Mouse (Mus musculus): Measurements from ENCODE around the gene Hoxc11.

The Hoxc11 gene

DNA sequence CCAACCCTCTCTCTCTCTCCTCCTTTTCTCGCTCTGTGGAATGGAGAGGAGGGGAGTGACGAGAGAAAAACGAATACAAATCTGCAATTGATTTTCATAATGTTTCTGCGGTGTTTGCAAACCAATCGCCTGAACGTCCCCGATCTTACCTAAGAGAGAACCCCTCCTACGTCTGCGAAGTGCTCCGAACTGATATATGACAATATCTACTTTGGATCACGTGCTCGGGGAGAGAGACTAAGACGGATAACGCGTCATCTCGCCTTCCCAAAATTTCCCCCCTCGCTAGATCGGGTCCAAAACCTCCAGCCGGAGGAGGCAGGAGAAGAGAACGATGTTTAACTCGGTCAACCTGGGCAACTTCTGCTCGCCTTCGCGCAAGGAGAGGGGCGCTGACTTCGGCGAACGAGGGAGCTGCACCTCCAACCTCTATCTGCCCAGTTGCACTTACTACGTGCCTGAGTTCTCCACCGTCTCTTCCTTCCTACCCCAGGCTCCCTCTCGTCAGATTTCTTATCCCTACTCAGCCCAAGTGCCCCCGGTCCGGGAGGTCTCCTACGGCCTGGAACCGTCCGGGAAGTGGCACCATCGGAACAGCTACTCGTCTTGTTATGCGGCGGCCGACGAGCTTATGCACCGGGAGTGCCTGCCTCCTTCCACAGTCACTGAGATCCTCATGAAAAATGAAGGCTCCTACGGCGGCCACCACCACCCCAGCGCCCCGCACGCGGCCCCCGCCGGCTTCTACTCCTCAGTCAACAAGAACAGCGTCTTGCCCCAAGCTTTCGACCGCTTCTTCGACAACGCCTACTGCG, at the start of gene Hoxc11:
Gene Hoxc11, plus strand, starts transcription at position 236 of the 815 bp plus-strand sequence.
- no peak for DNase-seq (ENCODE audit: low spot score in 2 of 2)

DNA sequence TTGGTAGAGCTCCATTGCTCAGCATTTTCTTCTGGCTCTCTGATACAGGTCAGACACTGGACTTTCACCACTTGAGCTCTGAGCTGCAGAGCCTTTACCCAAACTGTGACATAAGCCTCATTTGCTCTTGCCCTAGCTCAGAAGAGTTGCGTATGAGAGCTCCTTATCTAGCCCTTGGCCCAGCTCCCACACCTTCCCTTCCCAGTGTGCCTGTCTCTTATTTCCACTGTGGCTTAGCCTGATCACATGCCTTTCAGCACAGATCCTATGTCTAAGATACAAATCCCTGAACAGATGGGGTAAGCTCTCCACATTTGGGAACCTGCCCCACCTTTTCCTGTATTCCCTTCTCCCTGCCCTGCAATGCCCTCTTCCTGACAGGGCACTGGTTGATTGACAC, 49.3 kb upstream of the Hoxc11 start:
- DNase-seq (ENCODE audit: low spot score in 2 of 2), result no peak

DNA sequence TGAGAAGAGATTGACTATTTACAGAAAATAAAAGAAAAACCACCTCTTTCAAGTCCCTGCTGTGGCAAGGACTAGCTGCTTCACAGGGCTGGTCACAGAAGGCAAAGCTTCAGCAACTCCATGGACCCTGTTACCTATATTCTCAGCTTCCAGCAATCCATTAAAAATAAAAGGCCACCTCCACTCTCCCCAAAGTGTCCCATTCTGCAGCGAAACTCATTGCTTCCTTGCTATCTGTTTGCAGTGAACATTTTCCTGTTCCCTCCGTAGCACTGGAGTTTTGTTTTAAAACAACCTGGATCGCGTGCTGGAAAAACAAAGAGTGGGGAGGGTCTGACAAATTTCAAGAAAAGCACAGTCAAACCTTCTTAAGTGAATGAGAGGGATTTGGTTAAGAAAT, 44.7 kb upstream of the Hoxc11 start:
- no peak for DNase-seq (ENCODE audit: low spot score in 2 of 2)

DNA sequence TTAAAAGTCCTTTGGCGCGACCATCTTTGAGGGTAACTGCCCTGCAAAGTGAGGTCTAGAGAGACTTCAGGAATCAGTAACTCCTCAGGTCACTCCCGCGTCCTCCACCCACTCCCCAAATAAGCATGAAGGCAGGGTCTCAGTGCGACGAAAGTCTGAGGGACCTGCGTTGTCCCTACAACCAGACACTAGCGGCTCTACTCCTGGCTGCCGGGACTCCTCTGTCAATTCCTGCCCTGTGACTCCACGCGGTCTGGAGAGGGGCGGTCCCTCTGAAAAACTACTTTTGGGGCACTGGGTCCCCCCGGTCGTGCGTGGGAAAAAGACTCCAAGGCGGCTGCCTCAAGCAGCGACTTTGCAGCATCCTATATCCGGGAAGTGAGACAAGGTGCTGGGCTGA, 44.2 kb upstream of the Hoxc11 start:
- DNase-seq (ENCODE audit: low spot score in 2 of 2), result no peak

DNA sequence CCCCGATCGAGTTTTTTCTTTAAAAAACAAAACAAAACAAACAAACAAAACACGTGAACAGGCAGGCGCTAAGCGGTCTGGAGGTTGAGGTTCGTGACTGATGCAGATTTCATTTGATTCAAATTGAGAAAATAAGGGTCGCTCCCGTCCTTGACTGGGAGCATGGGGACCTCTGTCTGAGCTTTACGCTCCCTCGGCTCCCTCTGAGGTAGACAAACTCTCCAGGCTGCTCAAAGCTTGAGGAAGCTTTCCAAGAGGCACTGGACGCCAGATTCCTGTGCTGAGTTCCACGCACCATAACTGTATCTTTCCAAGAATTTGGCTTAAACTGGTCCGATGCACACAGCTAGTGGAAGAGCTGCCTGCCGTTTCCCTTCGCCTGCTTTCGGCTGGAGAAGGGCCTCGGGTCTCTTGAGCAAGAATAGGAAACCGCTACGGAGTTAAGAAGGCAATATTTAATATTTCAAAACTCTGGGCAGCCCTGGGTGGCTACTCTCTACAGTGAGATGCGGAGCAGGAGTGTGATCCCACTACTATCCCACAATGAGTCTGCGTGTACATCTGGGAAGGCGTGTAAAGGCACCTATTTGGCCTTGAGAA, 43.6 kb upstream of the Hoxc11 start:
- DNase-seq (ENCODE audit: low spot score in 2 of 2), result no peak

DNA sequence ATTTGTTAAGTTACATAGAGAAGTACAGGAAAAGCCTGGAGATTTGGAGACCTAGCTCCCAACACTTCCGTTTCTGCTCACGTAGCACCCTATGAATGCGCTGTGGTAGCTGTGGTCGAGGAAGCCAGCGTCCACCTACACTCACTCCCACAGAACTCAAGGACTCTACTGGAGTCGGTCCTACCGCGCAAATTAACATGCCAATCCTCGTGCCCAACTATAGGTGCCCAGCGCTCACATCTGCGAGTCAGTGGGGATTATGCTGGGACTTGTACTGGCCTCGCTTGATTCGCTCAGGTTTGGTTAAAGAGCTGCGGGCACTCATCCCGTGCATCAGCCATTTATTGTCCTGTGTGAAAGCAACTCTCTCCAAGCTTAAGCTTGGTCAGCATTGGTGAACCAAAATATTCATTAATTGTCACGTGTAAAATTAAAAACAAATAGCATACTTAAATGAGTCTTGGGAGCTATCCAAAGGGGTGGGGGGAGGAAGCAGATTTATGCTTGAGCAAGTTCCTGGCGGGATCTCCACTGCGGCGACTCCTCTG, 41.1 kb upstream of the Hoxc11 start:
- DNase-seq (ENCODE audit: low spot score in 2 of 2), result no peak

DNA sequence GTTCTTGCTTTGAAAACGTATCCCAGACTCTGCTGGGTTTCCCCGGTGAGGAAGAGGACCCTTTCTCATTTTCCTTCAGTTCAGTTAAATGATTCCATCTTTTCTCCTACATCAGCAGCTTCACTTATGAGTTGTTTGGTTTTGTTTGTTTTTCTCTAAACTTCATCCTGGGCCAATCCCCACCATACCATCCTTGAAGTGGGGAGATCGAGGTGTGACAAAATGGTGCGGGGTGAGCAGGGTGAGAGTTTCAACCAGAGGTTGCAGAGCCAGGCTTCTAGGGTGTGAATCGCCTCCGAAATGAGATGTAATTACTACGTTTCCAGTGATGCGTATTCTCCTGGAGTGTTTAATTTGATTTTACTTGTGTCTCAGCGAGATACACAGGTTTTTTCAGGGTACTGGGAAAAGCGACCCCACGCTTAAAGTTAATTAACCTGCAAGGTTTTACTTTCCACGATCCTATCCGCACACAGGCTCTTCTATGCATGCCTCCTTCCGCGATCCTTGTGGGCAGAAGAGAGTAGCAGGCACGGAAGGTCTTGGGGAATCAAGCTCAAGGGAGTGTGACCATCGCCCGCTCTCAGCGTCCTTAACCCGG, 36.2 kb upstream of the Hoxc11 start:
- DNase-seq (ENCODE audit: low spot score in 2 of 2), result no peak

DNA sequence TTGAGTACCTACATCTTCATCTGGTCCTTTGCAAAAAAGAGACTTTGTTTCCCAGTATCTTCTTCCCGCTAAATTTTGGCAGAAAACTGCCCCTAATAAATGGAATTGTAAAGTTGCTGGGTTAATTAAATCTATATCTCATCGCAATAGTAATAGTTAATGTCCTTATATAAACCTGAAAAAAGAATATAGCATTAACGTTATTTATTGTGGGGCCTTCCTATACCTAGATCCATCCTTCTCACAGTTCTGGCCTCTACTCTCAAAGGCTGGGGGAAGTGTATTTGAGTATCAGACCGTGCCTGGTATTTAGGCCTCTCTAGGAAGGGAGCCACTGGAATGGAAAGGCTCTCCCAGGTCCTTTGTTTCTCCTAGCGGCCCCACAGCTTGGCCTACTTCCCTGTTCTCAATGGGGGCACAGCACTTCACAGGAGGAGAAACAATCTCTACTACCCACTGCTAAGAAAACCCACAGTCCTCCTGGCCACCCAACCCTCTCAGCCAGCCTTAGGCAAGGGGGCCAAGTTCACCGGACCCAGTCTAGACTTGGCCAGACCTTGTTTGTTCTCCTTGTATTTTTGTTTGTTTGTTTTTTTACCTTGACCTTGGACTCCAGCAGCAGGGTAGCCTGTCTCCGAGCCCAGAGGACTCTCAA, 35.5 kb upstream of the Hoxc11 start:
- DNase-seq (ENCODE audit: low spot score in 2 of 2), result no peak

DNA sequence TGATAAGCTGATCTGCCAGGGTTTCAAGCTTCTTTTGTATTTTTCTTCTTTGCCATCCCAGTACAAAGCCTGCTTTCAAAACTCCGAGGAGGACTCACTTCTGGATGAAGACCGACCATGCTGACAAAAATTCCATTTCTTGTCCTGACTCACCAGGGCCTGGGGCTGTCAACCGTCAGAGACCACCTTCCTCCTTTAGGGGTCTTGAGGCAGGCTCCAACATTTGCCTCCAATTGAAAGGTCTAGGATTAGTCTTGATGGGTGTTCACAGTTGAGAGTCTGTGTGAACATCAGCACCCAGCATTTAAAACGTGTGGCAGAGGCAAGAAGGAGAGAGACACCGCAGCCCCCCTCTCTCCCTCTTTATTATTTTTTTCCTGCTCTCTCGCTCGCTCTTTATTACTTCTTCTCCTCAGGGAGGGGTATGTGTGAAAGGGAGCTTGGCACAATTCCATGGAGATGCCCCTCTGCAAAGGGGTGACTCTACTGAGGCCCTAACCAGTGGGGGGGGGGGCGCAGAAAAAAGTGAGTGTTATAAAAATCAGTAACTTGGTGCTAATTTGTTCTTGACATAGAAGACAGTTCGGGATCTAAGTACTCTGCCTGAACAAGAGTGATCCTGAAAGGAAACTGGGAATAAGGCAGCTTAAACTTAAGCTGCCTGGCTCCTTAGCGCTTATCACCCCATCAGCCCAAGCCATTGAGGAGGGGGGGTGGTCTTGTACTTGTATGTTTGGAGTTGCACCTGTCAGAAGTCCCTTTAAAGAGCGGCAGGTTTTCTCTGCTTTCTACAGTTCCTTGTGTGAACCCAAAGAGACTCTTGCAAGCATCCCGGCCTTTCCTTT, 34.7 kb upstream of the Hoxc11 start:
- no peak for DNase-seq (ENCODE audit: low spot score in 2 of 2)

DNA sequence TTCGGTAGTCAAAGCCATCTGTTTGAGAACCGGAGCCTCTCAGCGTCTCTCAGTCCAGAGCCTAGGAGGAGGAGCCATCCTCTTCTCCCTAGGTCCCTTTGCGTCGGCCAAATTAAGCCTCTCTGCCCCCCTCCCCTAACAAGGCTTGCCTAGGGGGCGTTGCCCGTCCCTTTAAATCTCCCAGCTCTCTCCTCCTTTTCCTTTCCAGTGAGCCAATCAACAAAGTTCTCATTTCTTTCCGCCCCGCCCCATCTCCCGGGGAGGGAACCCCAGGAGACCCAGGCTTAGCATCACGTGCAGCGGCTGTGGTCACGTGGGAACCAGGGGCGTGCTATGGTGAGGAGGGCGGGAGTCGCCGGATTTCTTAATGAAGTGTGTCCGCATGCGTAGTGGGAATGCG, 33.6 kb upstream of the Hoxc11 start:
- DNase-seq (ENCODE audit: low spot score in 2 of 2), result no peak

DNA sequence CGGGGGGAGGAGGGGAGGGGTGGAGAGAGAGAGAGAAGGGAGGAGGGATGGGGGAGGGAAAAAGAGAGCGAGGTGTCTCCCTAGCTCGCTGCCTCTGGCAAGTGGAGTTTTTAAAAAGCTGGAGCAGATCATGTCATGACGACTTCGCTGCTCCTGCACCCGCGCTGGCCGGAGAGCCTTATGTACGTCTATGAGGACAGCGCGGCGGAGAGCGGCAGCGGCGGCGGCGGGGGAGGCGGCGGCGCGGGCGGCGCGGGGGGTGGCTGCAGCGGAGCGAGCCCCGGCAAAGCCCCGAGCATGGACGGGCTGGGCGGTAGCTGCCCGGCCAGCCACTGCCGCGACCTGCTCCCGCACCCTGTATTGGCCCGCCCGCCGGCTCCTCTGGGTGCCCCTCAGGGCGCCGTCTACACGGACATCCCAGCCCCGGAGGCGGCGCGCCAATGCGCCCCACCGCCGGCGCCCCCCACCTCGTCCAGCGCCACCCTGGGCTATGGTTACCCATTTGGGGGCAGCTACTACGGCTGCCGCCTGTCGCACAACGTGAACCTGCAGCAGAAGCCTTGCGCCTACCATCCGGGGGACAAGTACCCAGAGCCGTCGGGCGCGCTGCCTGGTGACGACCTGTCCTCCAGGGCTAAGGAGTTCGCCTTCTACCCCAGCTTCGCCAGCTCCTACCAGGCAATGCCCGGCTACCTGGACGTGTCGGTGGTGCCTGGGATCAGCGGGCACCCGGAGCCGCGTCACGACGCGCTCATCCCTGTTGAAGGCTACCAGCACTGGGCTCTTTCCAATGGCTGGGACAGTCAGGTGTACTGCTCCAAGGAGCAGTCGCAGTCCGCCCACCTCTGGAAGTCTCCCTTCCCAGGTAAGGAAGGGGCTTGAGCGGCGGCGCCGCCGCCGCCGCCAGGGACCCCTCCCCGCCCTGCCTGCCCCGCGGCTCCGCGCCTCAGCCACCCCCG, 32.9 kb upstream of the Hoxc11 start, which contains the start of gene Hoxc13:
Gene Hoxc13, plus strand, starts transcription at position 51 of the 959 bp plus-strand sequence.
- DNase-seq (ENCODE audit: low spot score in 2 of 2), result no peak

DNA sequence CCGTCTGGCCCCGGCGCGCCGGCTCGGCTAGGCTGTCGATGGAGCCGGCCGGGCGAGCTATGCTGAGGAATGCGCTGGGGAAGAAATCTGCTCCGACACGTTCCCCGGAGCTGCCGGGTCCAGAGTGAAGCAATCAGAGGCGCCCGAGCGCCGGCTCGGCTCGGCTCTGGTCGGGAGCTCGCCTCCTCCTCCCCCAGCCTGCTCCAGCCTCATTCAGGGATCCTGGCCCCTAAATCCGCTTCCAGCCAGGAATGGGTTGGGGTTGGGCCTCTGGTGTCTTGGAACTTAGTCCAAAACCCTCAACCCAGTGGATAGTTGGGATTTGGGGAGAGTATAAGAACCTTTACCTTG, 32.2 kb upstream of the Hoxc11 start:
- DNase-seq (ENCODE audit: low spot score in 2 of 2), result no peak

DNA sequence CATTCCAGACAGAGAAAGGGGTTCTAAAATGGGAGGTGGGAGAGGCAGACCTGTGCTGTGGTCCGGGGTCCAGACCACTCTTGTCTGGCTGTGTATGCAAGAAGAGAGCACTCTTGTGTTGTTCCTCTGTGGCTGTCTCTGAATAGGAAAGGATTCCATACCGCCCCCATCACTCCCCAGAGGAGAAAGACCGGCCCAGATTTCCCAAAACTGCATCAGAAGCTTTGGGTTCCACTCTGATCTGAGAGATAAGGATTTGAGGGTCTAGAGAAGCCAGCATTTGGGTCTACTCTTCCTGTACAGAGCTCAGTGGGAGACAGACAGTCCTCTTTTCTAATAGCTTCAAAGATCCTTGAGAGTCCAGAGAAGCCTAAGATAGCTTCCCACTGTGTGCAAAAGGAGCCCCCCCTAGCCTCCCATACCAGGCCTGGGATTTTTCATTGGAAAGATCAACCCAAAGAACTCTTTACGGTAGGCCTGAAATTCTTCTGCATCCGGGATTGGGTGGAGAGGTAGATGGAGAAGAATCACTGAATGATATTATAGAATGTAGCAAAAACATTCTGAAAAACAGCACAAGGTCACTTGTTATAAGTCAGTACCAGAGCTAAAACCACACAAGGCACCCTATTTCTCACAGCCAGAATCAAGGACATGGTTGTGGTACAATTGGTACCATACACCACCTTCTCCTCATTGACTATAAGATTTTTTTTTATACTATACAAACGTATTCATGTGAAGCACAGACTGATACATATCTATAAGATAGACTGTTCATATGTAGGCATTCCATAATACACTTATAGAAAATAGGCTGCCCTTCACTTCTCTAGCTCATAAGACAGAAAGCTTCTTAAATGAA, 31.4 kb upstream of the Hoxc11 start:
- no peak for DNase-seq (ENCODE audit: low spot score in 2 of 2)

DNA sequence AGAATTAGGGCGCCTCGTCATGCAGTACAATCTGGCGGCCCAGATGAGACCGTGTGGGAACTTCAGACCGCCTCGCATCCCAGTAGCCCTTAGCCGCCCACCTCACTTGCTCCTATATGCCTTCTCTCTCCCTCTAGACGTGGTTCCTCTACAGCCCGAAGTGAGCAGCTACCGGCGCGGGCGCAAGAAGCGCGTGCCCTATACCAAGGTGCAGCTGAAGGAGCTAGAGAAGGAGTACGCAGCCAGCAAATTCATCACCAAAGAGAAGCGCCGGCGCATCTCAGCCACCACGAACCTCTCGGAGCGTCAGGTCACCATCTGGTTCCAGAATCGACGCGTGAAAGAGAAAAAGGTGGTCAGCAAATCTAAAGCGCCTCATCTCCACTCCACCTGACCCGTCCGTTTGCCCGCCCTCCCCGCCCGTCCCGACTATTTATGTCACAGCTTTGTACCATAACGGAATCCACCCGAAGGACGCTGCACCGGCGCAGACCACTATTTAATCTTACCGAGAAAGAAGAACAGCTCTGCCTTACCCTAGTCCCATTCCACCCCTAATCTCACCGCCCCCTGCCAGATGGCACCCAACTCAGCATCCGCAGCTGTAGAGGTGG, 27.1 kb upstream of the Hoxc11 start:
- DNase-seq (ENCODE audit: low spot score in 2 of 2), result no peak

DNA sequence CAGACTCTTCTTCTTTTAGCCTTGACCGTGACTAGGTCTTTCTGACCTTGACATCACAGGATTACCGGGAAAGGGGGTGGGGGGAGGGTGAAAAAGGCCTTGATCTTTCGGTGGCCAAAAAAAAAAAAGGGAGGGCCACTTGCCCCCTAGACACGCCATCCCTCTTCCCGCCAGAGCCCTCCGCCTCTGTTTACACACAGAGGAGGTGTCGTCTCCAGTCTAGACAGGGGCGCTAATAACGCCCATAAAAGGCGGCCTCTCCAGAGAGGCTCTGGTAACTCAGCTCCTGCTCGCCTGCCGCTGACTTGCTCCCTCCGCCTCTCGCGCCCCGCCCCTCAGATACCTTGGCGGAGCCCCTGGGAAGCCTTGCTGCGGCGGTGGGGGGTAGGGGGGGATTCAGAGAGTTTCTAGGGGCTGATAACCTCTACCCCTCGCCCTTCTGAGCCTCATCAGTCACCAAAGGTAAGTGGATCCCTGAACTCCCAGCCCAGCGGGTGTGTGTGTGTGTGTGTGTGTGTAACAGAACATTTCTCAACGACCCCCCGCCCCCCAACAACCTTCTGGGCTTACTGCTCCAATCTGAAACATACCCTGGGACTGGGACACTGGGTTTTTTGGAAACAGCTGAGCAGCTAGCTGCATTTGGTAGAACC, 22.4 kb upstream of the Hoxc11 start:
- DNase-seq (ENCODE audit: low spot score in 2 of 2), result no peak

DNA sequence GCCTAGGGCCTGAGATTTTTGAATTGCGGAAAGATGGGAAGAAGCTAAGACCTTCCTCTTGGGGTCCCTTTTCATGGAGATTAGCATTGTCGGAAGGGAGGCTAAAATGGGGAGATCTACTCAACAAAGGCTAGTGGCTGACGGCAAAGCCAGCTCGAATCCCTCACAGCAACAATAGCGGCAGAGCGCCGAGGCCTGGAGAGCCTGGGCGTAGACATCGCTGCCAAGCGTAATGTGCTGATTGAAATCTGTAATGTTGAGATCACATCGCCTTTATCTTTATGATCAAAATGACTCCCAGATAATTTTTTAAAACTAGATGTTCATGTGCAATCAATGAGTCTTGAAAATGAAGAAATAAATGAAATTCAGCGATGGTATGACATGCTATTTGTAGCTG, 19.8 kb upstream of the Hoxc11 start:
- DNase-seq (ENCODE audit: low spot score in 2 of 2), result no peak

DNA sequence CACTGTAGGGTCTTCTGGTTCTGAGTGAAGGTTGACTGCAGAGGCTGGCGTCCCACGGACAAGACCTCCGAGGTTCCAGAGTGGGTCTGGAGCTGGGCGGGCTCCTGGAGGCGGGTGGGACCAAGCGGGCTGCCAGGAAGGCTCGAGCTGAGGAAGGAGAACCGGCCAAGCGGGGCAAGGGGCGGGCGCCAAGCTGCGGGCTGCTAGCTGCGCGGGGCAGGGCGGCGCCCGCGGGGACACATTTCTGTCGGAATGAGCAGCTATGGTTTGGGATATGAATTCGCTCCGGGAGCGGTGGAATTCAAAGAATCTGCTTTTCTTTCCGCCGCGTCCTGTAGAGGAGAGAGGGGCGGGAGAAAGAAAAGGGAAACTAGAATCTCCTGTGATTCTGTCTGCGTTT, 19.3 kb upstream of the Hoxc11 start:
- DNase-seq (ENCODE audit: low spot score in 2 of 2), result no peak

DNA sequence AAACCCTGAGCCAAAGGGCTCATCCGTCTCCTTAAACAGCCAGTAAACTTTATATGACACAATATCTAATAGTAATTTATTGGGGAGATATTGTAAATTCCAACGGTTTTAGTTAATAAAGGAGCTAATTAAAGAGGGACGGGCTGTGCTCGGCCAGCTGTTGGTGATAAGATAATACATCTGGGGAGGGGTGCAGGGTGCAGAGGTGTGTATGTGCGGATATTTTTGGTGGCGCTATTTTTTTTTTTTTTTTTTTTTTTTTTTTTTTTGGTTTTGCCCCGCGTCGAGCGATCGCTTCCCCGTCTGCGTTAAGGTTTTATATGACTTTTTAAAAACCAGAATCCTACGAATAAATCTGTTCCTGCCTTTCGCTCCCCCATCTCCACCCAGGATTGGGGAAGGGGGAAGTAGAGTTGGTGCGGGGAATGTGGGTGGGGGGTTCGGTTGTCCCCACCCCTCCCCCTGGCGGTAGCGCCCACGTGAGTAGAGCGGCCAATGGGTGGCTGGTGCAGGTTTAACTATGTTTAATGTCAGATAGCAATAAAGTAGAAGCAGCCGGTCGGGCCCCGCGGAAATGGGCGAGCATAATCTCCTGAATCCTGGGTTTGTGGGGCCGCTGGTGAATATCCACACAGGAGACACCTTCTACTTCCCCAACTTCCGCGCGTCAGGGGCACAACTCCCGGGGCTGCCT, 17.8 kb upstream of the Hoxc11 start, which contains the start of gene Hoxc12:
Gene Hoxc12, plus strand, starts transcription at position 479 of the 694 bp plus-strand sequence.
- DNase-seq (ENCODE audit: low spot score in 2 of 2), result no peak
